Mouse (Mus musculus) spleen, adult 2 months (tissue): Measurements from ENCODE around the gene Cabp2.

Source experiments
- CTCF ChIP-seq: fragments of 200-500 bp; IDR thresholded peaks from 2 replicates; pipeline ENCODE4 v1.5.1; 2011; ENCODE audit warnings: mild to moderate bottlenecking, inconsistent platforms; ENCODE audit not compliant: insufficient read depth, insufficient read length, insufficient replicate concordance; ENCODE audit errors: extremely low read depth
- POLR2A ChIP-seq: fragments of 200-500 bp; IDR thresholded peaks from 2 replicates; pipeline ENCODE4 v1.6.1; 2011; ENCODE audit warnings: low read depth, low read length, inconsistent platforms

DNA sequence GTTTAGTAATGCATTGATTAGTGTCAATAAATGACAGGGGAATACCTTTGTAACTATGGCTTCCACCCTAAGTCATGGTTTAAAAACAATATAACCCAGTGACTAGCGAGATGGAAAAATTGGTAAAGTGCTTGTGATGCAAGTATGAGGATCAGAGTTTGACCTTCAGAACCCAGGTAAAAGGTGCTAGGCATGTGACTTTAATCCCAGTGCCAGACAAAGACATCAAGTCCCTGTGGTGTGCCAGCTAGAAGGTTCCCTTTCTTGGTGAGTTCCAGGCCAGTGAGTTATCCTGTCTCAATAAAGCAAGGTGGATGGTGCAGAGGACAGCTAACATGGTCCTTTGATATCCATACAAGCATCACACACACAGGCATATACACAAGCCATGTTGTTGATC lies 5.8 kb upstream of the Cabp2 start:
- no peak for TF ChIP-seq CTCF
- TF ChIP-seq POLR2A = no peak
